Mouse (Mus musculus) gastrocnemius, postnatal 14 days (tissue): ENCODE measurements around the gene Hmcn1. TPM values are rescaled to one million over a fixed set of nuclear protein-coding genes. Genes with fewer than 3 reads are reported as not detected.
A peak's percentile ranks its signal among the peaks of the same experiment; 100 is the strongest.

Experiments used
- DNase-seq: peaks from one replicate; pipeline ENCODE4 v3.0.0; 2021; ENCODE audit warnings: mixed read lengths
- intact Hi-C: fragments of 180-260 bp; cut with DNase I; formaldehyde crosslinking; loops from one replicate; pipeline ENCODE4 v1.15.1; 2025; ENCODE audit warnings: low total_unique reads
- total RNA-seq, 2 experiments: library from RNA; stranded (reverse); gene quantifications; 2 replicates each; pipeline ENCODE4 v1.2.3; 2021

Gene Hmcn1
- total RNA-seq, 2 experiments from 2014 or later = 9.3 to 10.9 TPM

DNA sequence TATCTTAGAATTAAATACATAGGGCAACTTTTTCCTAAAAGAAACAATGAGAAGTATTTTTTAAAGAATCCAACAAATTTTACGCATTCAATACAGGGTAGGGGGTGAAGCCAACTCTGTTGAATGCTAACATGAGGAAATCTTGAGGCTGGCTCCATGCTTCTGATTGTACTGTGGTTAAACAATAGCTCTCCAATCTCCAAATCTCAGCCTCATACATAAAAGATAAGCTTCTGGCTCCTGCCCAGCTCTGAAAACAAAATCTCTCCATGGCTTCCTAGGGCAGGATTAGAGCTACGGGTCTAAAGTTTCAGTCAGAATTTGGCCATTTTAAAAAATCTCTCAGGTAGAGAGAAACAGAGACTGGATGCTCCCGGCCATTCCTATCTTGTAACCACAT, 186.4 kb downstream of the Hmcn1 start:
- DNase-seq = no peak
- intact Hi-C loops = no loop called here

DNA sequence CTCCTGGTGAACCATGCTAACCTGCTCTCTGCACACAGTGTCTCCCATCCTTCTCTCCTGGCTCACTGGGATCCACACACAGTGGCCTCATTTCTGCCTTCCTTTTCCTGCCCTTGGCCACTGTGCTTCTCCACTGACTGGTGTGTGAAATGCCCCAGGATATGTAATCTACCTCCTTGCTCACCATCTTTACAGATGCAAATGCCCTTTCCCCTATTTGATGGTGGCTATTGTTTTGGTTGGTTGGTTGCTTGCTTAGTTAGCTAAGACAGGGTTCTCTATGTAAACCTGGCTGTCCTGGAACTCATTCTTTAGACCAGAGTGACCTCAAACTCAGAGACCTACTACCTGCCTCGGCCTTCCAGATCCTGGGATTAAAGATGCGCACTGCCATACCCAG, 187.8 kb downstream of the Hmcn1 start:
- no peak for DNase-seq
- intact Hi-C loops = no loop called here

DNA sequence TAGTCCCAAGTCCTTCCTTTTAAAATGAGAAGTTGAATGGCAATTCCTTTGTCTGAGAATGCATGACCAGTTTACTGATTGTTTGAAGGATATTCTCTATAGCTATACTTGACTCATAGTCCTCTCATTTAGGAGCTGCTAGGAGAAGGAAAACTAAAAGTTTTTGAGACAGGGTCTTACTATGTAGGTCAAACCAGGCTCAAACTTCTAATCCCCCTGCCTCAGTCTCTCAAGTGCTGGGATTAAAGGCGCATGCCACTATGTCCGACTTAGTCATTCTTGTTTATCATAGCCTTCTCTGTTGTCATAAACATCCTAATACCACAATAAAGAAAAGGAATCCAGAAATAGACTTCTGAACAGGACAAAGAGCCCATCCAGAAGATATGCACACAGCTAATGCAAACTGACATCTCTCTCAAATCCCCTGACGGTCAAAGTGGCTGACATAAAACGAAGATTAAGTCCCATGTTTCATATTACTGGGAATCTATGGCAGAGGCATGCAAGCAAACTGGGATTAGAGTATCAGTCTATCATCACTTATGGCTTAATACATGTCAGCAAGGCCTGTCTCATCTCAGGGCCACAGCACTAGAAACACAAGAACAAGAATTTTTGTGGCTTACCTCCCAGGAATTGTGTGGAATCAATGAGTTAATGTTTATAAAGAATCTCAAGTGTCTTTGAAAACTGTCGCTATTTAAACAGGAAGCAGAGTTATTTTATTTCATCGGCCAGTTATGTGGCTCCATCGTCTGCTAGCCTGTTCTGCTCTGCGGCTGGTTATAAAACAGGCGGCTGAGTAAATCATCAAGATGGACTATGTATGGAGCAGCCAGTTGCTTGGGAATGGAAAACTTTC, 188.8 kb downstream of the Hmcn1 start:
- intact Hi-C loops = no loop called here
- no peak for DNase-seq

DNA sequence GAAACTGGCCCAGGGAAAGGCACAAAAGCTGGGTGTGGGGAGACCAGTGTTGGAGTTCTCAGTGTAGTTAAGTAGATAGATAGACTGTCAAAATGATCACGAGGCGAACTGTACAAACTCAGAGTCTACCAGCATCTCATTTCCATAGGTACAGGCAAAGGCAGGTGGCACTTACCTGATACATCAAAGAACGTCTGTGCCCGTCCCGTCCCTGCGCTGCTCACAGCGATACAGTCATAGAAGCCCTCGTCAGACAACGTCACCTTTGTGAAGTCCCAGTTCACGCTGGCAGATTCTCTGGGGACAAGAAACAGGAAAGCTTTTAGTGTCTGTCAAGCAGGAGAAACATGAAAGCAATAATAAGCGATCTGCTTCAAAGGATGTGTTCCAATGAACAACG, 190.6 kb downstream of the Hmcn1 start:
- intact Hi-C loops = no loop called here
- no peak for DNase-seq

DNA sequence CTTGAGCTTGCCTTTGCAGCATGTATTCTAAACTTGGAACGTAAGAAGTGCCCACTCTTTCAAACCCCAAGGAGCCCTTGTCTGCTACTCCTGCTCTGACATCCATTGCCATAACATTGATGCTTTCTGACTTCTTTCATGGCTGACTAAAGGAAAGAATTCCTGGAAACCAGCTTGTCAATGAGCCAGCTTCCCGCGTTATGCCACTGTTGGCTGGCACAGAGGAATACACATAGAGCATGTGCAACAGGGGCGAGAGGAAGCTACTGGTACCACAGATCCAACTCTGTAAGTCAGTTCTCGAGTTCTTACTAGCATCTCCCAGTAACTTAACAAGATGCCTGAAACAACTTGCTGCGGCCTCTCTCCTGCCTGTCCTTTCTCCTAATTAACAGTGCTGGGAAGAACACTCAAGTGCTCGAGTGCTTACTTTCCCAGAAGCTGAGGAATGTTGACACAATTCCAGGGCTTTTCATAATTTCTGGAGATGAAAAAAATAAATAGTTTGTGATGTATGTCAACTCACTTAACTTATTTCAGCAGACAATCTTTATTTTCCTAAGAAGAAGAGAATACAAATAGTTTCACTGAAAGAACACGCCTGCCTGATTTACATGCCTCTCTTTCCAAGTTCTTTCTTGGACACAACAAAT, 192.5 kb downstream of the Hmcn1 start:
- intact Hi-C loops = no loop called here
- no peak for DNase-seq

DNA sequence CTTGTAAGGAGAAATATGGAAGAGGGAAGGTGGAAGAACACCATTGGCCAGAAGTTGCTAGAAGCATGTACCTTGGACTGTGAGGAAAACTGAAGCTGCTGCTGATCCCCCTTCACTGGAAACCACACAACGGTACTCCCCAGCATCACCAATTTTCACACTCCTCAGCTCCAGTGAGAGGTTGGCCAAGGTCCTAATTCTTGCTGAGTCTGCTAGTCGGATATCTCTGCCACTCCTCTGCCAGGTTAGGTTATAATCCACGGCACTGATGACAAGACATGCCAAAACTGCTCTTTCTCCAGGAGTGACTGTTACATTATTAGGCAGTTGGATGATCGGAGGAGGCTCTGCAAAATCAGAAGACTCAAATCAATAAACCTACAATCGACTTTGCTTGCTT, 194.6 kb downstream of the Hmcn1 start:
- no peak for DNase-seq
- intact Hi-C loops = no loop called here

DNA sequence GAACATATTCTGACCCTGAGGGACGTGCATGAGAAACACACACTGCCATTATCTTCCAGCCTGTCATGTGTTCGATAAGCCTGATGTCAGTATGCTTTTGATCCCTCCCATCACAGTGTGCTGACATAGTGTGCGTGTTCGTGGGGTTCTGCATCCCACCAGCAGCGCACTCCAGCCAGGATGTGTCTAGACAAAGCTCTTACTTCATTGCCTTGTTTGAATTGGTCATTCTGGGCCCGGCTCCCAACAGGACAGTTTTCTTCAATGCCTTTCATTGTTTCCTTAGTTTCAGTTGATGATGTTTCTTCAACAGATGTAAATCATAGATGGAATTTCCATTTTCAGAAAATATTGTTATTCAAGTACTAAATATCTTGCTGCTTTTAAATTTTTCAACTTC, 206.5 kb downstream of the Hmcn1 start:
- no peak for DNase-seq
- intact Hi-C loops = loop anchor here (10.0 kb wide), 2 partner anchors 128 to 218 kb away; no protein-coding TSS in a partner anchor

DNA sequence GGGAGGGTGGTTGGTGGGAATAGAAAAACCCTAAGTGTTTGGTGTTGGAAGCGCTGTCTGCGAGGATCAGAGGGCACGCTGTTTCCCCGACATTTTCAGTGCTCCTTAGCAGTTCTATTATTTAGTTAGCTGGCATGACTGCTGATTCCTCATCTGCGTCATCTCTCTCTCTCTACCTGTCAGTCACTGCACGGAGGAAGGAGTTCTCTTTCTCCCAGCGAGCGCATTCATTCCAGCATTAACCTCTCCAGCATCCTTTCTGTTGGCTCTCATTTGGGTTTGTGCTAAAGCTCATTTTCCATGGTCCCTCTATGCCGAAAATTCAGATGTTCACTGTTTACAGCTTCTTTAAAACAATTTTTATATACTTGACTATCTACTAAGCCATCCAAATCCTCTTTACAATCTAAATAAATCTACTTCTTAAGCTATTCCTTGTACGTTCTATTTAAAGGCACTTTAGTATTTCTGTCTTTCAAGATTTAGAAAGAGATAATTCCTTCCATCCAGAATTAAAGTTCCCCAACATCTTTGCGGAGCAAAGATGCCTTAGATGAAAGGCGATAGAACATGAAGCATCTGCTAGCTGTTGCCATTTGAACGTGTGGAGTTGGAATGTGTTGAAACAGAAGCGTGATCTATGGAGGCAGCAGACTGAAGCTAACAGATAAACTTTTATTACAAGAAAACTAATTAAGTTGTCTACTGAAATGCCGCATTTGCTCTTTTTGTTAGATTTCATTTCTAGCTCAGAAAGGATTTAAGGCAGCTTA, 210.0 kb downstream of the Hmcn1 start:
- intact Hi-C loops = loop anchor here (10.0 kb wide), 2 partner anchors 132 to 222 kb away; no protein-coding TSS in a partner anchor
- DNase-seq = no peak

DNA sequence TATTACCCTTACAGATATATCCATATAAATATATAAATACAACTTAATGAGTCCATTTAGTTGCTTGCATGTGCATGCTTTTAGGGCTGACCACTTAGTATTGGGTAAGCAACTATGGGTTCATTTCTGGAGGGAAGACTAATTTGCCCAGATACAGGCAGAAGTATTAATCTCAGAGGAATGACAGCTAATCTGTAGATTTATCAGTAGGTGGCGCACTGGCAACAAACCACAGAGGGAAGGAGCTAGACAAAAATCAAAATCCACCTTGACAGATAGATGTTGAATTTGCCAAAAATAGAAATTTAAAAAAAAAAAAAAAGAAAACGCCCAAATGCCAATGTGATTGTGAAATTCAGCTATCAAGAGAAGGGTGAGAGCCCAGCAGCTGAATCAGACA, 213.3 kb downstream of the Hmcn1 start:
- intact Hi-C loops = loop anchor here (10.0 kb wide), 2 partner anchors 135 to 225 kb away; no protein-coding TSS in a partner anchor
- DNase-seq = no peak

DNA sequence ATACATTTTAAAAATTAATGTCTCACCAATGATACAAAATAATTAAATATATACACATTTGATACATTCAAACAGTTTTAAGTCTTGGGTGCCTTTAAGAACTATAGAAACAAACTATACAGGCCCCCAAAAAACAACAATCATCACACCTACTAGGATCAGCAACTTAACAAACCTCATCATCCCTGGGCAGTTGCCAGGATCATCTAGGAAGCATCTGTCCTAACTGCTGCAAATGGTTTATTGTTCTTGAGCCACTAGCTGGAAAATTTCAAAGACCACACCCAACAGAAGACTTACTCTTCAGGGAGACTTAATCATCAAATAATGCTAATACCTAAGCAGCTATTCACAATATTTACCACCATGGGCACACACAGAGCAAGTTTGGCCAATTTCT, 216.5 kb downstream of the Hmcn1 start:
- DNase-seq = peak; percentile 9
- intact Hi-C loops = no loop called here

DNA sequence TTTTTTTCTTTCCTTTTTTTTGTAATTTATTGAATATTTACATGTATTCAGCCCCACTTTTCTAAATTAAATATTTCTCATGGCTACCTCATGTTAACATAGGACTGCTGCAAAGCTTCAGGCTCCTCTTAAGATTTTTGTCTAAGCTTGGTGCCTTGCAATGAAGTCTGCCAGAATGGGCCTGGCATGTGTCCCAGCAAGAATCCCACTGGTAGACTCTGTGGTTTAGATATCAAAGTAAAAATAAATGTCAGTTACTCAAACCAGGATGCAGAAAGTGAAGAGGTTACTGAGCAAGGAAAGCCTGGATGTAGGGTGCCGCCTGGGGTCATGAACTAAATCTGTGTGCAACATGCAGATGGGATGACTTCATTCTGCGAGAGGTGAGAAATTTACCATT, 217.5 kb downstream of the Hmcn1 start:
- peak; percentile 24 for DNase-seq
- intact Hi-C loops = no loop called here

DNA sequence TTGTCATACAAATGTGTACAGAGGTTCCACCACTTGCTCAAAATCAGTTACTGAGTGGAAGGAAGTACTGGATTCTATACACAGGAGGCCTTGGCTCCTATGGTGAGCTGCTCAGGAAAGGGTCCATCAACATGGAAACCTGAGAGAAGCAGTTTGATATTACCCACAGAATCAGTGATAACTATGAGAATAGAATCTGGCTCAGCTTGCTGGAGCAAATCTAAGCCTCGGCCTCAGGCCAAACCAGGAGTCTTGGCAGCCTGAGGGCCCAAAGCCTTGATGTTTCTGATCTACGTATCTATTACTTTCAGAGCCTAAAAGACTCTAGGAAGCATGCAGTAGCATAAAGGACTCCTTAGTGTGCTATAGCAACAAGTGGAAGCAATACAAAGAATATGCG, 220.3 kb downstream of the Hmcn1 start:
- DNase-seq = no peak
- intact Hi-C loops = no loop called here

DNA sequence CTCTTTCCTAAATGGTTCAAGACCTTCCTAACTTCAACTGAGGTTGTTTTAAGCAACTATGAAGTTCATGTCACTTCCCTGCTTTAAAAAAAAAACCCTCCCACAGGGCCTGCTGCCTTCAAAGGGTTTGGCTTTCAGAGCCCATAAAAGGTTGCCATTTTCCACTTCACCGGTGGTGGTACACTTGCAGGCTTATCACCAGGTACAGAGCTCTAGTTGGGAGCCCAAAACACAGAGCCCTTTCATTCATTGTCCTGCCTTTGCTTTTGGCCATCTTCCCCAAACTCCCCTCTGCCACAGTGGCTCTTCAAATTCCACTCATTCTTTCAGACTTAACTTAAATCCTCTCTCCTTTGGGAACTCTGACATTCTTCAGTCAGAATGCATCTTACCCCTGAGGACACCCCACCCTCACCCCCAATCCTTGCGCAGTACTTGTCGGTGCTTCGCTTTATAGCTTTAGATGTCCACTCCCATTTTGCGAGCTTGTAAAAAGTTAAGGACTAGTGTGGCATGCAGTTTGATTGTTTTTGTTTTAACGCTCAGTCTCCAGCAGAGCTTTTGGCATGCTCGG, 222.2 kb downstream of the Hmcn1 start:
- intact Hi-C loops = no loop called here
- DNase-seq = peak; percentile 4

DNA sequence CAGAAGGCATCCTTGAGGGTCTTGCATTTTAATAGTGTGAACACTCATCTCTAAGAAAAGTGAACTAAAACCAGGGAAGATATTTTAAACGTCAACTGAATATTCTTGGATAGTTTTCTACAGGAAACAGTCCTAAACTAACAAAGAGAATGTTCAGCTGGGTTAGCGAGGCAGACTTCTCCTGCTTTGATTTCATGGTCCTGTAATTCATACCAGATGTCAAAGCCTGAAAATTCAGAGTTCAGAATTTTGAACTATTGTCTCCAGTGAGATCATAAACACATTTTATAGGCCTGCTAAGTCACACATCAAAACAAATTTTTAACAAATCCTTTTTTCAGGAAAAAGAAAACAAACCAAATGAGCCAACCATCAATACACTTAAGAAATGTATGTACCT, 223.4 kb downstream of the Hmcn1 start:
- DNase-seq = no peak
- intact Hi-C loops = no loop called here

DNA sequence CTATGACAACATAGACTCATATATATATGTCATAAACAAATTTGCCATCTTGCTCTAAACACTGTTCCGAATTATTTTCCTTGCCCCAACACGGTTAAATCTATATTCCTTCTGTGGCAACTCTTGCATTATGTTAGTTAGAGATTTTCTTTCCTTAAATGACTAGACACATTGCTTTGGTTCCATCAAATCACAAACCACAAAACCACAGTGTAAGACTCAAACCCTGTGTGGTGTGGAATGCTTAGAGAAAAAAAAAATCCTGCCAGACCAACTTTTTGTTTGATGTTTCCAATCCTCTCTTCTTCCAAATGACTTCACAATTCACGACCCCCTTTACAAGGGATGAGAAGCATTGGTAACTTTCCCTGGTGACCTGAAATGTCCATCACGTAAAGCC, 231.6 kb downstream of the Hmcn1 start:
- intact Hi-C loops = no loop called here
- DNase-seq = no peak

DNA sequence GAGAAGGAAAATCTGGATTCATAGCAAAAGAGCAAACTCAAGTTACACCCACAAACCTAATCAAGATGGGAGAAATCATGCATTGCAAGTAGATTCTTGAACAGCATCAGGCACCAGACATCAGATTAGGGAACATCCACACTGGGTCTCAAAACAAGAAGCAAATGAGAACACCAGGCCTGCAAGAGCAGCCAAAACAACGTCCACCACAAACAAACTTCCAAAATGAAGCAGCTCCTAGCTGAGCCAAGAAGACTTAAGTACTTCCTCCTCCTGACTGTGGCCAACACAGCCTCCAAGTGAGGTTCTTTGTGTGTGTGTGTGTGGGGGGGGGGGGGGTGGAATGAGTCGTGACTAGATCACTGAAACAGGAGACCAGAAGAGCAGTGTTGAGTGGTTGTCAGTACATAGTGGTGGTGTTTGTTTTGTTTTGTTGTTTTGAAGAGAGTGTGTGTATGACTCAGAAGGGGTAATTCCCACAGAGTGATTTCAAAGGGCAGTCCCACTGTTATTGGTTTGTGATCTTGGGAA, 232.4 kb downstream of the Hmcn1 start:
- no peak for DNase-seq
- intact Hi-C loops = no loop called here

DNA sequence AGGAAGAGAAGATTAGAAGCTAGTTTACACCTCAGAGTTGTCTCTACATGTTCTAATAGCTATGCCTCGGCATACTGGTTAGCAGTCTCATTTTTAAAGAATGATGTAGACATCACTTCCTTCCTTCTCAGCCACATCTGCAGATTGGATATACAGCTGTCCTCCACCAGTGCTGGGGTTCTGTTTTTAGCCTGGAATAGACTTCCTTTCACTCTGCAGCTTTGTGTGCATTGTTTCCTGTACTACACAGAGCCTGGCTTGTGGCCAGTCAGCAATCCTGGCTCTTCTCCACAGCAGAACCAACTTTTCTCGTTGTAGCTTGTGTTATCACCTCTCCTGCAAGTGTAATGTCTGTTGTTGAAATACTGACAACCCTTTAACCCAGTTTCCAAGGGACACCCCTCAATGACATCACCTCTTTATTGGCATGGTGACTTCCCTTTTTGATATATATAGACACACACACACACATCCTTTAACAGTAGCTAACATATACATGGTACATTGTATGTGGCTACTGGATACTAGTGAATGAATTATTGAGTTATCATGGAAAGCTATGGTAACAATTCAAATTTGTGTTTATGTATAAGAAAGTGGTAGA, 233.7 kb downstream of the Hmcn1 start:
- peak; percentile 22 for DNase-seq

DNA sequence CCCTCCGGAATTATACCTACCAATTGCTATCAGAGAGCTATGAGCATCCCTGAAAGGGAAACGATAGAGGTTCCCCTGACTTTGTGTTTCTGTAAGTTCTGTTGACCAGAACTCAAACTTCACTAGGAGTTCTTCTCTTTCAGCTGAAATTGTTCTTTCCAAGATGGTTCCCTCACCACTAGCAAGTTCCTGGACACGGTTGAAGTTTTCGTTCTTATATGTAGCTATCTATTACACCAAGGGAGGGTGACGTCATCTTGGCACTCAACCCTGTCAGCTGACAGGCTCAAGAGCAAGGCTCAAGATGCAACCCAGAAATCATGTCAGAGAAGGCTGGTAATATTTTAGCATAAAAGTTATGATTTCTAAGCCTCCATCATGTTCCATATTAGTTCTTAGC, 239.3 kb downstream of the Hmcn1 start:
- intact Hi-C loops = no loop called here
- DNase-seq = no peak

More for the DNA sequence above, 233.7 kb downstream of the Hmcn1 start:
- intact Hi-C loops = no loop called here

DNA sequence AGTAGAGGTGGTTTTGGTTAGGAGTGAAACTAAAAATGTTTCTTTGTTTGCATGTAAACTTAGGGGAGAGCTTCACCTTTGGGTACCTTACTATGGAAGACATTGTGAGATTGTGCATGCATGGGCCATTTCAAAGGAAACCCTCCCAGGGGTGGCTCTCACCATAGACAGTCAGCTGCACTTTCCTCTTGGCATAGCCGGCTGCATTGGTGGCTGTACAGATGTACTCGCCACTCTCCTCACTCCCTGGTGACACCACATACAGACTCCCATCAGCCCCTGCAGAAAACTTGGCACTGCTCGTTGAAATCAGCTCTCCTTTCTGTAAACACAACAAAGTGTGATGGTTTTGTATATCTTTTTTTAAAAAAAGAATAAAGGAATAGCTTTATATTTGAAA, 244.5 kb downstream of the Hmcn1 start:
- no peak for DNase-seq
- intact Hi-C loops = no loop called here
